Mouse (Mus musculus) lung, postnatal 25 days (tissue): ENCODE results near the gene Maml2.

Experiments
- DNase-seq: peaks from one replicate; pipeline ENCODE4 v3.0.0; 2022; ENCODE audit warnings: low spot score

The Maml2 gene

DNA sequence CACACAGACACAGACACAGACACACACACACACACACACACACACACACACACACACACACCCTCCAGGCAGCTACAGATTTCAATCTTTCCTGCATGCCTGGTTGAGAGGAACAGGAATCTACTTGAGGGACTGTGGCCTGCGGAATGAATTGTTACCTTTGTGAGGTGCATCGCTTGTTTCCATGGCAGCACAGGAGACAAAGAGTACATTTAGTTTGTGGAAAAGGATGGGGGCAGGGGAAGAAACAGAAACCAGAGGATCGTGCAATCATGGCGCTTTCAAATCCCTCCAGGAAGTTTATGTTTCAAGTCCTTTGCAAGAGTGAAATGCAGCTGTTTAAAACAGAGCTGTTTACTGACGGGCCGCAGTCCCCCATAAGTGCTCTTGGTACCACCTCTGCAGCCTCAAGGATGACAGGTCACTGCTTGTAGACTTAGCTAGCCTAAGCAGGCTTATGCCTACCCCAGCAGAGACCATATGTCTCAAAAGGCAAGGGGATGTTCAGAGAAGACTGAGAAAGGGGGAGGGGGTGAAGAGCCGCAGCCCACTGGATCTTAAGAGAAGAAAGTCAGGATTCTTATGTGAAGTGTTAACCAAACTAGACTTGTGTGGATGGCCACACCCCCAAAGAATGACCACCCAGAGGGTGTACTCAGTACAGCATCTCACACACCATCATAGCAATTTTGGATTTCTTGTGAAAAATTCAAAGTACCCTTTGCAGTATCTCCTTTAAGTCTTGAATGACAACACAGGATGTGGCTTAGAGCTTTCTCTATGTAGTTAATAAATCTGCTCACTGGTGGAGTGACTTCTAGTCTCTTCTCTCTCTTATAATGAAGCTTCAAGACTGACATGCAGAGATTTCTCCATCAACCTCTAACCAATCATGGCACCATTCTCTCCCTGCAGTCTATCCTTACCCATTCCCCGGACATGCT, 315.8 kb downstream of the Maml2 start:
- no peak for DNase-seq

DNA sequence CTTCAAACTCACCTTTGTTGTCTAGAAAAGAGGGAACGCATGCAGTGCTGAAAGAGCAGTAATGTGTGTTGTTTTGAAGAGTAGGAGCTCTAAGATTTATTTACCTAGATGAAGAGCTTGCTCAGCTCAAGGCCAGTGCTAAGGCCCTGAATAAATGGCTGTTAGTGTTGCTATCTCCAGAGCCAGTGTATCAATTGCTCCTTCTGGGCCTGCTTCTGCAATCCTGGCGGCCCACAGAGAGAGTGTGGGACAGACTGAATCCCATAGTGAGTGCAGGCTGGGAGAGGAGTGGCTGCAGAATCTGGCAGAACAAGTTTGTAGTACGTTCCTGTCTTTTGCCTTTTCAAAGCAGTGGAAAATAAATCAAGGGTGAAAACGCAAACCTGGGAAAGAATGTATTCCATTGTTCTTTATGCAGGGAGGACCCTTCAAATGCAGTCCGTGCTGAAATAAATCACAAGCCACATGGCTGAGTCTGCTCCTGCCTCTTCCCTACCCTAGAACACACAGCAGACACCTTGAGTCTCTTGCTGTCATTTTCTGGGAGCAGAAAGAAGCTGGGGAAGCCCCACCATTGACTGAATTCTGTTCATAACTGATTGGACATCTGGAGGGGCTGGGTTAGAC, 318.7 kb downstream of the Maml2 start:
- DNase-seq, result no peak

DNA sequence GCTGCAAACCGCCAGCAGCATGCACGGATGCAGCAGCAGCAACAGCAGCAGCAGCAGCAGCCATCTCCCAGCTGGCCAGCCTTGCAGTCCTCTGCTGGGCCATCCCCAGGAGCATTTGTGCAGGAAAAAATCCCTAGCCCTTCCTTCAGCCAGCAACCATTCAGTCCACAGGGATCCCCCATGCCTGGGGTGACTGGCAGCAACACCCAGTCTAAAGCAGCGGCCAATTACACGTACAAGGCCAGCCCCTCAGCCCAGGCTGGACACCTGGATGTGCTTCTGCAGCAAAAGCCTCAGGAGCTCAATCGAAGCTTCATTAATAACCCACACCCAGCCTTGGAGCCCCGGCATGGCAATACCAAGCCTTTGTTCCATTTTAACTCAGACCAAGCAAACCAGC, 323.0 kb downstream of the Maml2 start:
- DNase-seq, result no peak

DNA sequence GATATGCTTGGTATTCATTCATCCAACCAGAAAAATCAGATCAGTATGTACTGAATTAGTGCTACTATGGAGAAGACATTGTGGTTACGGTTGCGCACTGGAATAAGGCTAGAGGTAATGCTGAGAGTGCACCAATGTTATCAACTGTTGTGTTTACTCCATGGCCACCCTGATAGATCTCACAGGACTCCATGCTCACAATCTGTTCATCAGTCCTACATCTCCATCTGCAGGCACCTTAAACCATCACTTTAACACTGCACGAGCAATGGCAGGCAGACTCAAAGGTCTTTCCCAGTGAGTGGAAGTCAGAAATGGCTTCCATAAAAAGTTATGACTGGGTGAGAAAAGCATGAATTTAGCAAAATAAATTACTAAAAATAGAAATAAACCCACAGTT, 324.2 kb downstream of the Maml2 start:
- DNase-seq, result no peak

DNA sequence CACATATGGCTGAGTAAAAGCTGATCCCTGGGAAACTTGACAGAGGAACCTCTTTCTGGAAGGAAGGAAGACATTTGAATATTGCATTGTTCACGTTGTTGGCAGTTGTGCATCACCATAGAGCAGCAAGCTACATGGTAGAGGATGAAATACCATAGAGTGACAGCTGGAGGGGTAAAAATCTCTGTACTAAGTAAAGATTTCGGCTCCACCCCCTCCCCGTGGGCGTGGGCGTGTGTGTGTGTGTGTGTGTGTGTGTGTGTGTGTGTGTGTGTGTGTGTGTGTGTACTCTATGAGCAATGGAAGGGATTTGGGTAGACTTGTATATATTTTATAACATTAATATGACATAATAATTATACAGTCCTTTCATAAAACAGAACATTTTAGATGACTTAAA, 324.7 kb downstream of the Maml2 start:
- no peak for DNase-seq

DNA sequence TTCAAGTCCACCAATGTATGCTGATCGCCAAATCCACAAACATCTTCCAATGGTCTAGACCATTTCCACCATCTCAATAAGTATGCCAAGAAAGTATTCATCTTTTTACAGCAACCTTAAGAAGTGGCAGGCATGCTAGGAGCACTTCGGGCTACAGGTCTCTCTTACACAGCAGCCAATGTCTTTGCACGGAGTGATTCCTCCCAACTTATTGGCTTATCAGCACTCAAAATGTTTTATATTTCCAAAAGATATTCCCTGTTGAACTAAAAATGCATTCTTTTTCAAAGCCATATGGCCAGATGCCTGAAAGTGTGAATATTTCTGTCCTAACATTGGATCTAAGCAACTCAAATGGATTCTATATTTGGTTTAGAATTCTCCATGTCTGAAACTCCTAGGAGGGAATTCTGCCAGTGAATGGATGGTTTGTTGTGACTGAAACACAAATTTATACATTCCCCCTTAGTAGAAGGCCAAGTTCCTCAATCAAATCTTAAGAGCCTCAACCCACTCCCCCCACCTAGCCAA, 326.2 kb downstream of the Maml2 start:
- no peak for DNase-seq

DNA sequence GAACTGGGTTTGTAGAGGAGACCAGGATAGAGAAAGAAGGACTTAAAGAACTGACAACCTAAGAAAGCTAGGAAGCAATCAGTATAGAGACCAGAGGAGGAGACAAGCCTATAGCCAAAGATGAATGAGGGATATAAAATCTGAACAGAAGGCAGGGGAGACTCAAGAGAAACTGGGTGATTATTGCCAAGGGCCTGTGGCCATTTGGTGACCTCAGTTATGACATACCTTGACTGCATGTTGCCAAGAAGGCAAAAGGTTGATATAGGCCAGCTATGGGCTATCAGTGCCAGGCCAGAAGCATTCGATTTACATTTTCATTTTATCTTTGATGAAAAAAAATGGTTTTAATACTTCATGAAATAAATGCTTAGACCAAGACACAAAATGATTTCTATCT, 327.0 kb downstream of the Maml2 start:
- no peak for DNase-seq

DNA sequence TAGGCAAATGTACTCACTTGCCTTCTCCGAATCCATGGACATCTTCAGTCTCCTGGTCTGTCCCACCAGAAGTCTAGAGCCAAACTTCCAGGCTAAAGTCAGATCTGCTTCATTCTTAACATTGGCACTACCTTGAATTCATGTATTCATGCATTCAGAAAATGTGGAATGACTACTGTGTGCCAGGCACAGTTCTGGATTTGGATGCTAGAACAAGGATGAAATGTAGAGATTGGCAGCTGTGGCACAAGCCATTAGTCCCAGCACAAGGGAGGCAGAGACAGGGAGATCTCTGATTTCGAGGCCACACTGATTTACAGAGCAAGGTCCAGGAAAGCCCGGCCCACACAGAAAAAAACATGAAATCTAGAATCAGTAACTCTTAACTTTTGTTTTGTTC, 327.5 kb downstream of the Maml2 start:
- DNase-seq, result no peak

DNA sequence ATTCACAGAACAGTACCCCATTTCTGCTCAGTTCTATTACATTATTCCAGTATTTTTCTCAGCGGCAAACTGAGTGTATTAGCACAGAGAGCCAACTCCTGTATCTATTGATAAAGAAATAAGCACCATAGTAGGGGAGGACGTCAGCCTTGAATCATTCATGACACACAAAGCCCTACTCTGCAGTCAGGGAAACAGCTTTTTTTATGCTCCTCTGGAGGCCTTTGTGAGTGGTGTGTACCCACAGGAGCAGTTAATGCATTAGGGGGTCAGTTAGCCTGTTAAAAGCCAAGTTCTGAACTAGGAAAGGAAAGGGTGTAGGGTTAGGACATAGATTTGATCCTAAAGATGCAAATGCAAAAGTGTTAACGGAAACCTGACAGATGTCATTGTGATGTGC, 328.7 kb downstream of the Maml2 start:
- DNase-seq, result no peak

DNA sequence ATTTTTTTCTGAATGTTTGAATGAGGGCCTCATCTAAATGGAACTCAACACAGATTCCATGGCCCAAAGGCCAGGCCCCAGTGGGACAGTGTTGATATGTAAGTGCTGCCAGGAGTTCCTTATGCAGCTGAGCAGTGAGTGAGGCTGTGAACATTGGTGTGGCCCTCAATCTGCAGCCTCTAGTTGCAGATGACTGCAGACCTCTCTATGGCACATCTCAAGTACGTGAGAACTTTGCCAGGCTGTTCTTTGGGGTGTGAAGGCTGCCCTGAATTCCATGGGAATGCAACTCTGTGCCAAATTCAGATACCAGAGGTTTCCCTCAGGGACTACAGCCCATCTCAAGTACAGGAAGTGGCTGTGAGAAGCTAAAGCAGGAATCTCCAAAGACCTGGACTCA, 335.6 kb downstream of the Maml2 start:
- DNase-seq, result peak; percentile 57

DNA sequence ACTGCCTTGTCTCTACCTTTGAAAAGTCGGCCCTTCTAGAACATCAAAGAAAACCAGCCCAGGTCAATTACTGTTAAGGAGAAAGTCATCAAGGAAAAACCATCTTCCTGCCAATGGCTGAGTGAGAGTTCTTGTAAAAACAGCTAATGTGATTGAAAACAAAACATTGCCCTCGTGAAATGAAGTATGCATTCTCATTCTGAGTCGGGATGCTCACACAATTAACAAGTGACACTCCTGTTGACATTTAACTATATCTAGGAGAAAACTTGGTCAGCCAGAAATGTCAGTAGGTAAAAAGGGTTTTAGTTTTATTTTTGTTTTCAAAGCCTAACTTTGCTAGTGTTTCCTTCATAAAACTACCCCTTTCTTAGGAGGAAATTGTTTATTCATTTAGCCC, 341.9 kb downstream of the Maml2 start:
- no peak for DNase-seq

DNA sequence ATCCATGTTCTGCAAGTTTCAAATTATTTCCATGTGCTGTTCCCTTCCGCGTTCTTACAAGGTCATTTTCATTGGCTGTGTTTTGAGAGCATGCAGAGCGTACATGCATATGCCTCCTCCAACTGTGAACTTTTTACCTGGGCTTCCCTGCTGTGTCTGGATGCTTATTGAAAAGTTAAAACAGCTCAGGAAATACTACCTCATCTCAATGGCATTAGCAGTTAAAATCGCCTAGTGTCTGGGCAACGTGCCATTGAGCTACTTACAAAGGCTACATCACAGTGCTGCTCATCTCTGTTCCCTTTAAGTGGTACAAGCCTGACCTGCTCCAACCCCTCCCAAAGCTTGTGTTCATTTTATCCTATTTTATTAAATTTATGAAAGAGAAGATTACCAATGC, 347.4 kb downstream of the Maml2 start:
- DNase-seq, result no peak

DNA sequence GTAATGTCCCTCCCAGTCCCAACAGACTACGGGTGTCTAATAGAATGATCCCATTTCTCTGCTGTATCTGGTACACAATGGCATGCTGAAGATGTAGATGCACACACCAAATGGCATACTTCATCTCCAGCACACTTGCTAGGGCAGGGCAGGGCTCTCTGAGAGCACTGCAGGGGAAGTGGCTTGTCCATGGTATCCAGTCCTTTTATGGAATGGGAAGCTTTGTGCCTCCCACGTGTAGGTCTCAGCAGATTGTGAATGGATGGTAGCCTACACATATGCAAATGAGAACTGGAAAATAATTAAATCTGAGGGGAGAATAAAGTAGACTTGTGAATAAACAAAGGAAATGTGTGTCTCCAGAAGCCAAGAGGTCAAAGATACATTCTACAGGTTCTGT, 353.3 kb downstream of the Maml2 start:
- no peak for DNase-seq

DNA sequence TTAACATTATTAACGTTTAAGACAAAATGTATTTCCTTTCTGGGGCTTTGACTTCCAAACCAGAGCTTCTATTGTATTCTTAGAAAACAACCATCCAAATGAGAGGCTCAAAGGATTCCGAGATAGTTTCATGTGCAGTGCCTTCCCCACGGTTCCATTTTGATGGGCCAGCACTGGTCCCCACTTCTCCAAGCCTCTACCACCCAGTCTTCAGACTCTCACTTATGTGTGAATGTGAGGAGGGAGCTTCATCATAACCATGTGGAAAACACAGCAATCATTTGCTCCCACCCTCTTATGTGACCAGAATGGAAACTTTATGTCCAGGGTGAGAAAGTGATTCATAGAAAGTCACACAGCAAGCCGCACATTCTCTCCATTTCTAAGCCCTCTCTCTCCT, 354.1 kb downstream of the Maml2 start:
- no peak for DNase-seq

DNA sequence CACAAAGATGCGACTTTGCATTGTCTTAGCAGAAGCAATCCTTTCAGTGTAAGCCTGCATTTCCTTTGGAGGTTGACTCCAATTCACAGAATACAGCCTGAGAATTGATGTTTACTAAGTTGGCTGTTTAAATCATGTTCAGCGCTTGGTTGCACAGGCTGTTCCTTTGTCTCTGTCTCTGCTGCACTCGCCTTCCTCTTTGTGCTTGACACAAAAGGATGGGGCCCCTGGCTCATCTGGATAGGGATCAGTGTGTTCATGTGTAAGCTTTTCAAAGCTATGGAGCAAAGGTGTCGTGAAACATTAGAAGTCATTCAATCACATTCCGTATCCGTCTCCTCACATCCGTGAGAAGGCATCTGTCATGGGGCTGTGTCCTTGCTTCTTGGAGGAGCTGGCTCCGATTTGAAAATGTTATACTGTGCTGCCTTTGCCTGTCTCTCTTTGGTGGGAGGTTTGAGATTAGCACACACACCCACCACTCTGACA, 354.7 kb downstream of the Maml2 start:
- DNase-seq, result no peak

DNA sequence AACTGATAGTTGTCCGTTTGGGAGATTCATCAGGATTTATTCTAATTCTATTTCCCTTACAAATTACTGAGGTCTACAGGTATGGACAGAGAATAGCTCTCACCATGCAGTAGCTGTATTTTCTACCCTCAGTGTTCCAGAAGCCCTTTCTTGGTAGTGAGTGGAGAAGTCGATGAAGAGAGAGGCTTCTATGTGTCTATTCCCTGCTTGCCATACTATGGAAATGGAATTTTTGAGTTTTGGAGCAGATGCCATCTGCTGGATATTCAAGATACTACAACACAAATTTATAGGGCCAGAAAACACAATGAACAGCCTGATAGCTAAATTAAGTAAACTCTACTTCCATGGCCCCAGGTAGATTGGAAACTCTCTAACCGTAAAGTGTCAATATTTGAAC, 355.2 kb downstream of the Maml2 start:
- peak; percentile 51 for DNase-seq

DNA sequence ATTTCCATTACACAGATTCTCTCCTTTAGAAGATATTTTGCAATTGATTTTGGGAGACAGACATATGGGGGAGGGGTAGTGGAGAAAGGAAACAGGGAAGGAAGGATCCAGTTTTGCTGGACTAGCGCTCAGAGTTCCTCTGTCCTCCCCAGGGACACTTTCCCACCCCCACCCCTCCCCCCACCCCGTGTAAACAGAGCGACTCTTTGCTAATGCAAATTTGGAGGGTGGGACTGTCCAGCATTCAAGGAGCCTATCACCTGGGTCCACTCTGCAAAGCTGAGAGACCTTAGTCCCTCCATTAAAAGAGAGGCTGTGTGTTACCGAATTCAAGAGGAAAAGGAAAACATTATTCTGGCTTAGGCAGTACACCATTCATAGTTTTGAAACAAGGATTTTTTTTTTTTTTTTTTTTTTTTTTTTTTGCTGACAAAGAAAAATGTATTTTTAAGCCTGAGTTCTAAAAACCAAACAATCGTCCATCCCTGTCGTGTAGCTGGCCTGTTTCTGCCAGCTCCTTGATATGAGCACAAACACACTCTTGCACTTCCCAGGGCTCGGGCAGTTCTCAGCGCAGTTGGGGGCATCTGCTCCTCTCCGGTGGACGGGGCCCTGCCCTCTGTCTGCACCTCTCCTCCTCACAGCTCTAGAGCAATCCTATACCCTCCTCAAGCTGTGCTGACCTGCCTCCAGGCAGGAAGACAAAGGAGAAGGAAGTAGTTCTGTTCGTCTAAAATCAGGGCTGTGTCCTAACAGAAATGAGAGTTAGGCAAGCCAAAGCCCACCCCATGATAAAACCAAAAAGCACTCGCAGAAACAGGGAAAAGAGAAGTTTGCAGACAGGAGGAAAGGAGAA, 364.2 kb downstream of the Maml2 start:
- DNase-seq, result no peak

DNA sequence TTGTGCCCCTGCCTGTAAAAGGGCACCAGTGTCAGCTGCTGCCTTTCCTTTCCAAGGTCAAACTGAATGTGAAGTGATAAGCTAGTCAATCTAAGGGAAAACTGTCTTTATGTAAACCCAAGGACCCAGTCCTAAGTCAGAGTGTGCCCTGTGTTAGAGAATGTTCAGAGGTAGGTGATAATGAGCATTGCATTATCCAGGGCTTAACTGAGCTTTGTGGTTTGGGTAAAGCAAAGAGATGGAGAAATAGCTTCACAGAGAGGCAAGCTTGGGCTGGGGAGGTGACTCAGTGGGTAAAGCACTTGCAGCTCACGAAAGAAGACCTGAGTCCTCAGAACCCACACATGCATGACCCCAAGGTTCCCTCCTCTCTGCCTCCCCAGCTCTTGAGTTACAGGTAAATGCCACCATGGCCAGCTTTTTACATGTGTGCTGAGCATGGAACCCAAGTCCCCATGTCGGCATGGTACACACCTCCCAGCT, 367.8 kb downstream of the Maml2 start:
- DNase-seq, result no peak

DNA sequence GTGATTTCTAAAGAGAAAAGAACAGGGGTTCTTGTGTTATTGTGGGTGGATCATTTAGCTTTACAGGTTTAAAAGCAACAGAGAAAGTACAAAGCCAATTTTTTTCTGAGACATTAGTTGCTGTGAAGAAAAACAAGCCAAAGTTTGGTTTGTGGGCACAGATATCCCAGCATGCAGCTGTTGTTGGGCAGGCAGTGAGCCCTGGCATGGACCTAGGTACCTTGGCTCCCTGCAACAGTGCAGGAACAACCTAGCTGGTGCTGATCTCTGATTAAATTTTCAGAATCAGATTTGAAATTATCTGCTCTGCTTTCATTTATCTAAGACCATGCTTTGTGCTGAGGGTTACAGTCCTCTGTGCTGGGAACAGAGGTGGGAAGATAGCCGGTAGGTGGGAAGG, 370.2 kb downstream of the Maml2 start:
- DNase-seq, result no peak

DNA sequence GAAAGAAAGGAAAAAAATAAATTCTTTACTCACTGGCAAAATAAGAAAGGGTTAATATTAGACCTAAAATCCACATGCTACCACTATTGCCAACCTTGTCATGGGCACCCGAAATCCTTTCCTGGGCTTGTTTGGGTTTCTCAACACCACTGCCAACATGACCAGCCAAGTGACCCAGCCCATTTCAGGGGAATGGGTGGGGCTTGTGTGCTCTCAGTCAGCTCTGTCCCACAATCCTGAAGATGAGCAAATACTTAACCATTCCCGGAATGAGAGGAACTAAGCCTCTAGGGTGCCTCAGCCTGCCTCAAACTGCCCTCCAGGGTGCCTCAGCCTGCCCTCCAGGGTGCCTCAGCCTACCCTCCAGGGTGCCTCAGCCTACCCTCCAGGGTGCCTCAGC, 371.0 kb downstream of the Maml2 start:
- DNase-seq, result peak; percentile 41

DNA sequence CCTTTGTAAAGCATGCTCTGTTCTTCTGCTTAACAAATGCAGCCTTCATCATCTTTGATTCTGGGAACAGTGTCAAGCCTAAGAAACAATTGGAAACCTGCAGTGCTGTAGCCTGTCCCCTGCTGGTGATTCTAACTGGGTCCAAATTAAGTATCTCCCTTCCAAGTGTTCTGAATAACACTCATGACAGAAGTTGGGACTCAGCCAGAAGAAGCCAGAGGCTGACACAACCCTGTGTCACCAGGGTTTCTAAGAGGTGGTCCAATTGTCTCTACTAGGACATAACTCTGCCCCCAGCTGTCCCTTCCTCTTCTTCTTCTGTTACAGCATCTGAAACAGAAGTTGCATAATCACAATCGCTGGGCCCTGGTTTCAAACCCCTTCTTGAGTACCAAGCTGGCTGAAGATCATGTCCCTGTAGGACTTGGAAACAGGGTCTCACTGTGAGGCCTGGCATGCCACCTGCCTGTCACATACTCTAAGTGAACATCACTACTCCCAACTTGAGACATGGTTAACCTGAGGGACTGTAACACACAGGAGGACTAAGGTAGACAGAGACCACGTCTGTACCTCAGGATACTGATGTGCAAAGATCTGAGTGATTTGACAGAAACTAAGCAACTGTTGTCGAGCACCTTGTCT, 373.5 kb downstream of the Maml2 start:
- DNase-seq, result no peak

DNA sequence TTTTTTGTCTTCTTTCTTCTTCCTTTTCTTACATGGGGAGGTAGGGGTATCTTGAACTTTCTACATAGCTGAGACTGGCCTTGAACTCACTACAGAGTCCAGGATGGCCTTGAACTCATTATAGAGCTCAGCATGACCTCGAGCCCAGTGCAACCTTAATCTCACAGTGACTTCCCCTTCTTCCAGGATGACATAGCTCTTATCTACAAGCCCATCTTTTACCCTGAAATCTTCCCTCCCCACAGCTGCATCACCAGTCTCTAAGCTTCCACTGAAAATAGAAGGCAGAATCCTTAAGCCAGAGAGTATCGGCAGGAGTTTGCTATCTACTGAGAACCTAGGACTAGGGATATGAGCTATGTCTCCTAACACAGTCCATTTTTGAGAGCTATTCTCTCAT, 375.5 kb downstream of the Maml2 start:
- no peak for DNase-seq
